10 mouse cellular contexts compared by ENCODE assay signal in the genomic region with DNA sequence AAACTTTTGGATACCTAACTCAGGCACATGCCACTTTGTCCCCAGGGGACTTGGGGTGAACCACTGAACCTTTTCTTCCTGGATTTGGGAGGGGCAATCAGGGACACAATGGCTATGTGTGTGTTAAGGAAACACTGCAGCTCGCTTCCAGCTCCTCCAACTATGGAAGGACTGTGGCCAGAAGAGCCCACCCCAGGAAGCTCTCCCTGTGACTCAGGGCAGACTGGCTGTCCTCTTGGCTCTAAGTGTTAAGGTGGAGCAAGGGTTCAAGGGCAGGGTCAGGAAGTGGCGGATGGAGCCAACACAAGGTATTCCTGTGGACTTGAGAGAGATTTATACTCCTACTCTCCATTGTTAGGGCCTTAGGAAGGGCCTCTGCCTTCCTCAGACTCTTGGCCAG.
DNase-seq lines count a peak whose midpoint lies in the region; ATAC-seq lines count a peak whose summit lies in the region.
"Had no signal": no experiment of that assay in that cellular context is flagged by ENCODE, and none has a peak within 500 bp of the region (broad histone marks: within the 10 kb centered on the region; RNA-seq: fewer than 3 reads in every experiment).

No protein-coding gene starts in this region.

- peak overlapping the region; percentile 42; the same call in 1 of the 2 replicates for H3K27ac ChIP-seq in hindbrain, embryonic 10.5 days
- no peak overlapping the region for H3K27ac ChIP-seq in hindbrain, embryonic 14.5 days
- H3K27ac ChIP-seq in limb, embryonic 12.5 days, result peak overlapping the region; percentile 77
- no peak overlapping the region for H3K27ac ChIP-seq in forebrain, embryonic 14.5 days (ENCODE audit: low read depth, low read length)

- 51% methylated on average over 2 of the region's 2 CpGs for WGBS in hindbrain, embryonic 10.5 days
- WGBS in hindbrain, embryonic 14.5 days, result 70% methylated on average over 2 of the region's 2 CpGs
- 63% methylated on average over 2 of the region's 2 CpGs for WGBS in limb, embryonic 12.5 days
- WGBS in forebrain, embryonic 14.5 days, result 63% methylated on average over 2 of the region's 2 CpGs

- no peaks in the 10 kb centered on the region for H3K27me3 ChIP-seq in hindbrain, embryonic 10.5 days (ENCODE audit: insufficient read depth, poor library complexity, severe bottlenecking)
- no peaks in the 10 kb centered on the region for H3K27me3 ChIP-seq in hindbrain, embryonic 14.5 days (ENCODE audit: control insufficient read depth, insufficient read depth, low read length)
- no peaks in the 10 kb centered on the region for H3K27me3 ChIP-seq in limb, embryonic 12.5 days
- no peaks in the 10 kb centered on the region for H3K27me3 ChIP-seq in forebrain, embryonic 14.5 days (replicated peaks; ENCODE audit: control insufficient read depth, insufficient read depth, low read length)

- no peaks in the 10 kb centered on the region for H3K9me3 ChIP-seq in hindbrain, embryonic 10.5 days
- no peaks in the 10 kb centered on the region for H3K9me3 ChIP-seq in hindbrain, embryonic 14.5 days (ENCODE audit: control insufficient read depth, low read length)
- no peaks in the 10 kb centered on the region for H3K9me3 ChIP-seq in limb, embryonic 12.5 days
- no peaks in the 10 kb centered on the region for H3K9me3 ChIP-seq in forebrain, embryonic 14.5 days (replicated peaks; ENCODE audit: control insufficient read depth, low read length)

- H3K4me2 ChIP-seq in hindbrain, embryonic 14.5 days (replicated peaks), result no peak overlapping the region
- H3K4me2 ChIP-seq in limb, embryonic 12.5 days, result no peak overlapping the region
- H3K4me2 ChIP-seq in forebrain, embryonic 14.5 days (ENCODE audit: low read length), result no peak overlapping the region

- no peak overlapping the region for H3K4me3 ChIP-seq in hindbrain, embryonic 10.5 days
- H3K4me3 ChIP-seq in hindbrain, embryonic 14.5 days (replicated peaks; ENCODE audit: low read length), result no peak overlapping the region
- H3K4me3 ChIP-seq in limb, embryonic 12.5 days (replicated peaks), result no peak overlapping the region
- H3K4me3 ChIP-seq in forebrain, embryonic 14.5 days (ENCODE audit: low read depth, low read length), result no peak overlapping the region

- H3K4me1 ChIP-seq in hindbrain, embryonic 10.5 days (replicated peaks), result peaks cover 44% of the 10 kb centered on the region
- H3K4me1 ChIP-seq in hindbrain, embryonic 14.5 days (replicated peaks; ENCODE audit: control insufficient read depth, insufficient read depth, low read length), result peaks cover 35% of the 10 kb centered on the region
- H3K4me1 ChIP-seq in limb, embryonic 12.5 days (replicated peaks), result peaks cover 41% of the 10 kb centered on the region
- H3K4me1 ChIP-seq in forebrain, embryonic 14.5 days (ENCODE audit: control insufficient read depth, insufficient read depth, low read length), result peaks cover 9% of the 10 kb centered on the region

- H3K9ac ChIP-seq in hindbrain, embryonic 14.5 days, result no peak overlapping the region
- H3K9ac ChIP-seq in limb, embryonic 12.5 days (replicated peaks), result no peak overlapping the region
- no peak overlapping the region for H3K9ac ChIP-seq in forebrain, embryonic 14.5 days (ENCODE audit: low read length)

- H3K36me3 ChIP-seq in hindbrain, embryonic 10.5 days, result no peaks in the 10 kb centered on the region
- H3K36me3 ChIP-seq in hindbrain, embryonic 14.5 days (replicated peaks; ENCODE audit: control insufficient read depth, insufficient read depth), result no peaks in the 10 kb centered on the region
- peaks cover 6% of the 10 kb centered on the region; the same call in 1 of the 2 replicates for H3K36me3 ChIP-seq in limb, embryonic 12.5 days
- no peaks in the 10 kb centered on the region for H3K36me3 ChIP-seq in forebrain, embryonic 14.5 days (ENCODE audit: control insufficient read depth, insufficient read depth, low read length)

- intact Hi-C loops in heart, postnatal 10 days (cut with DNase I), result no loop called here

- DNase-seq in hindbrain, embryonic 10.5 days (ENCODE audit: low spot score), result no peak
- no peak for DNase-seq in hindbrain, embryonic 14.5 days (ENCODE audit: low spot score)
- DNase-seq in adrenal gland, adult 8-10 months, result peak; percentile 50
- DNase-seq in heart, postnatal 10 days, result peak; percentile 54 to 59
- DNase-seq in forebrain, embryonic 14.5 days (ENCODE audit: low spot score), result no peak
- DNase-seq in thymus, postnatal 0 days (ENCODE audit: low spot score), result no peak
- DNase-seq: liver; midbrain, embryonic 14.5 days had no signal

- no peak for ATAC-seq in hindbrain, embryonic 14.5 days (ENCODE audit: low FRiP score)
- ATAC-seq in limb, embryonic 12.5 days (ENCODE audit: insufficient number of reproducible peaks, insufficient read depth, low FRiP score, low TSS enrichment, low read depth), result peak; percentile 53
- ATAC-seq in forebrain, embryonic 14.5 days, result no peak
- ATAC-seq in inflammation-experienced regulatory T-cells, adult 6 months, result no peak

Comparison
In these comparisons a context has a peak if more than half of its experiments do, and no peak if none do; other contexts are left out.
1. H3K27ac ChIP-seq: peak in hindbrain, embryonic 10.5 days (single experiment) and limb, embryonic 12.5 days (single experiment); none in hindbrain, embryonic 14.5 days (single experiment) and forebrain, embryonic 14.5 days (single experiment).
2. DNase-seq: peak in adrenal gland, adult 8-10 months (single experiment) and heart, postnatal 10 days (2 of 2); none in hindbrain, embryonic 10.5 days (single experiment), hindbrain, embryonic 14.5 days (single experiment), forebrain, embryonic 14.5 days (single experiment) and thymus, postnatal 0 days (single experiment).